Mouse (Mus musculus): ENCODE results near the gene H2afx.
A peak's percentile ranks its signal among the peaks of the same experiment; 100 is the strongest.
"Not testable (repeated sequence)": the region's sequence is repeated elsewhere in the genome, so short reads cannot be mapped to it uniquely, and the experiment has no call there.

H2afx gene

DNA sequence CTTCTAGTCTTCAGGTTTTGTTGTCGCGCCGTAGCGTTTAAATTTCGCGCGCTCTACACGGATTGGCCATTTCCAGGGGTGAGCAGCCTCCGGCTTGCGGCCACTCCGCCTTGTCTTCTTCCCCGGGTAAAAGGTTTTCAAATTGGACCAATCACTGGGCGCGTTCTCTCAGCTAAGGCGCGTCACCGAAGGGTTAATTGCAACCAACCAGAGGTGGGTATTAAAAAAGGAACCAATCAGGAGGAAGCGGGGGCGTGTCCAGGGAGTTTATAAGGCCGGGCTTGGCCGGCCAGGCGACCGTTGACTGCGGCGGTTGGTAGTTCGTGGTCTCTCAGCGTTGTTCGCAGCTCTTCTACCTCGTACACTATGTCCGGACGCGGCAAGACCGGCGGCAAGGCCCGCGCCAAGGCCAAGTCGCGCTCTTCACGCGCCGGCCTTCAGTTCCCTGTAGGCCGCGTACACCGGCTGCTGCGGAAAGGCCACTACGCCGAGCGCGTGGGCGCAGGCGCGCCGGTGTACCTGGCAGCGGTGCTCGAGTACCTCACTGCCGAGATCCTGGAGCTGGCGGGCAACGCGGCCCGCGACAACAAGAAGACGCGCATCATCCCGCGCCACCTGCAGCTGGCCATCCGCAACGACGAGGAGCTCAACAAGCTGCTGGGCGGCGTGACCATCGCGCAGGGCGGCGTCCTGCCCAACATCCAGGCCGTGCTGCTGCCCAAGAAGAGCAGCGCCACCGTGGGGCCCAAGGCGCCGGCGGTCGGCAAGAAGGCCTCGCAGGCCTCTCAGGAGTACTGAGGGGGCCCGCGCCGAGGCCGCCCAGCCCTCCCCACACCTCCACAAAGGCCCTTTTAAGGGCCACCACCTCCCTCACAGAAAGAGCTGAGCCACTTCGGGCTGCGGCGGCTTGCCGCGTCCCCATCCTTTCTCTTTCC is at the start of gene H2afx:
Gene H2afx, plus strand, starts transcription at position 299 of the 935 bp plus-strand sequence.
- peak; percentile 100 for DNase-seq (ENCODE audit: low read depth, low spot score)

- no peak for DNase-seq (ENCODE audit: low read depth, low spot score)
These were observed 48.1 kb upstream of the H2afx start for GRCm38 (mm10) chr9:44286256-44286850.

DNA sequence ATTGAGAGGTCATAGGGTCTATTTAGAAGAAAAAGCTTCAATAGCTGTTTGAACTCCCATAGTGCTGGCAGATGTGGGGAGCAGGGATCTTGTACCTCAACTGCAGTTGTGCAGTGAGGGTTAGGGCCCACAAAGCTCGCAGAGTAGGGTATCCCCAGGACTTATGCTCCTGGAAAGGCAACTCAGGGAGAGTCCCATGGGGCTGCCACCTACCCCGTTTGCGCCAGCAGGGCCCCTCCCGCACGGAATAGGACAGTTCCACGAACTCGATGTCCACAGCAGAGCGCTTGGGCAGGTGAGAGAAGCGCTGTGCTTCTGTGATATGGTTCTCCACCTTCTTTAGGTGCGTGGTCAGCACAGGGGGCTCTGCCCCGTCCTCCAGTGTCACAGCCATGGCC is 47.5 kb upstream of the H2afx start:
- DNase-seq (ENCODE audit: low read depth, low spot score), result no peak

GRCm38 (mm10) chr9:44287401-44288075 is 47.0 kb upstream of the H2afx start:
- peak; percentile 34 for DNase-seq (ENCODE audit: low read depth, low spot score)

DNA sequence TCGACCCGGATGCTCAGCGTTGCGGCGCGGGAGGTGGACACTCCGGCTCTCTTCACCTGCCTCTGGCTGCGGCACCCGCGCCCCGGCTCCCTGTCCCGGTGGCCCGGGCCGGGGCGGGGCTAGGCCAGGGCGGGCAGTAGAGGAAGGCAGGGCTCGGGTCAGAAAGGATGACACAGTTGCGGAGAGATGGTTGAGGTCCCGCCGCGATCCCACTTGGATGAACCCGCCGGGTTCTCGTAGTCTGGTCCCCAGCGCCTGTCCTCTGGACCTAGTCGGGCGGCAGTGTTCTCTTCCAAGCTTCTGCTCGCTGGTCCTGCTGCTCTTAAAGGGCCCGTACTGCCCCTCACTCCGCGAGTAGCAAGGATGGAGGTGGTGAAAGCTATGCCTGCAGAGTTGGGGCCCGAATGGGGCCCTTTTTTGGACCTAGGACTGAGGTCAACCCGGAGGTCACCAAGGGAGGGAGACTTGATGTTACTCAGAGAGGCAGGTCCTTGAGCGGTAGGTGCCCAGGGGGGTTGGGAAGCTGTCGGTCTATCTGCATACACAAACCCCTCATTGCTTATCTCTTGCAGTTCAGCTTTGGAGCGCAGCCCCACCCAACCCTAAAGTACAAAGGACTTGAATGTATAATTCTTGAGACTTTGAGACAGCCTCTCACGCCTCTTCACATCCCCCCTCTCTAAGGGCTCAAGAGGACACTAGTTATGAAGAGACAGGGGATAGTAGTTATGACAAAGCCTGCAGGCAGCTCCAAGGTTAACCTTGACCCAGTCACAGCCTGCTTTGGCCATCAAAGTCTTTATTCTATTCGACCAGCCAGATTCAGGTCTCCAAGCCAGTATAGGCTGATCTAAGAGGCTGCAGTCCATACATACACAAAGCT is 46.2 kb upstream of the H2afx start, which contains the start of gene Abcg4:
Gene Abcg4, minus strand, starts transcription at position 540 of the 883 bp plus-strand sequence.
- peak; percentile 25 for DNase-seq (ENCODE audit: low read depth, low spot score)

DNA sequence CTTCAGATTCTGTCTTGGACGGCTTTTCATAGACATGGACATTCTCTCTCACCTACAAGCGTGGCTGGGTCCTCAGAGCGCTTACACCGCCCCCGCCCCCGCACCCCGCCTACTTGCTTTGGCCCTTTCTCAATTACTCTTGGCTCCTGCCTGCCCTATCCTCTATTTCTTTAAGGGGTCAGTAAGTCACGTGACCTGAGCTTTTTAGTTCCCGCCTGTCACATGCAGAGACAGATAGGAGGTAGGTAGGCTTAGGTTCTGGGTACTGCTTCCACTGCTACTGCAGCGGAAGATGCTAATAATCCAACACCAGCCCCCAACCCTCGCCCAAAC is 45.6 kb upstream of the H2afx start:
- DNase-seq (ENCODE audit: low read depth, low spot score), result no peak

- peak; percentile 20 for DNase-seq (ENCODE audit: low read depth, low spot score)
These were observed 42.0 kb upstream of the H2afx start for GRCm38 (mm10) chr9:44292490-44292889.

- not testable (repeated sequence) for DNase-seq (ENCODE audit: low read depth, low spot score)
These were observed 34.5 kb upstream of the H2afx start for GRCm38 (mm10) chr9:44300001-44300400.

GRCm38 (mm10) chr9:44305466-44306079 is 28.9 kb upstream of the H2afx start, which contains the start of gene Hinfp:
Gene Hinfp (minus strand): TSS chr9:44305671.
- peak; percentile 100 for DNase-seq (ENCODE audit: low read depth, low spot score)

- no peak for DNase-seq (ENCODE audit: low read depth, low spot score)
These were observed 28.0 kb upstream of the H2afx start for GRCm38 (mm10) chr9:44306532-44306931.

GRCm38 (mm10) chr9:44307248-44307647 is 27.2 kb upstream of the H2afx start:
- DNase-seq (ENCODE audit: low read depth, low spot score), result no peak

DNA sequence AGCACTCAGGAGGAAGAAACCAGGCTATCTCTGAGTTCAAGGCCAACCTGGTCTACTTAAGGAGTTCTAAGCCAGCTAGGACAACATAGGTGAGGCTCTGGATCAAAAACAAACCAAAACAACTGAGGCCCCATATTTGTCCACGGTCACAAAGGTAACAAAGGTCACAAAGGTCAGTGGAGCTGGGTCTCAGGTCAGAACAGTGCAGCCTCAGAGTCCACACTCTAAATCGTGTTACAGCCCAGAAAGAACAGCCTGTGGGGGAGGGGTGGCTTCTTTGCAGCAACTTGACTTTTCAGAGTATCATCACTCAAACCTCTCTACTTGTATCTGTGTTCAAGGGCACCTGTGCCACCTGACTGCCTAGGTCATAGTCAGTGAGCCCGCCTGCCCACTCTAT is 24.7 kb upstream of the H2afx start:
- no peak for DNase-seq (ENCODE audit: low read depth, low spot score)

DNA sequence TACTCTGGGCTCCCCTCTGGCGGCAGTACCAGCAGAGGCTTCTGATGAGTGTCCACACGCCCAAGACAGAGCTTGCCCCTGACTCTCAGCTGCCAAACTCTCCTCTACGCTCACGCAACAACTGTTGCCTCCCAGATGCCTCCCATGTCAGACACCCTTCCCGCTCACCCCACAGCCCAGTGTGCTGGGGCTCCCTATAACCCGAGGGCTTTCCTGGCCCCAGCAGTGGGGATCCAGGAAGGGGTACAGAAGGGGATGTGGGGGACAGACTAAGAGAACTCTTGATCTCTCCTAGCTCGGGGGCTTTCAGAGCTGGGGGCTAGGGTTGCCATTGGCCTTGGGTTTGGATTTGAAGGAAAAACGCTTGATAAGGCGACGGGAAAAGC is 23.8 kb upstream of the H2afx start:
- DNase-seq (ENCODE audit: low read depth, low spot score), result no peak

- DNase-seq (ENCODE audit: low read depth, low spot score), result peak; percentile 54
These were observed 23.1 kb upstream of the H2afx start for GRCm38 (mm10) chr9:44311136-44312134.

DNA sequence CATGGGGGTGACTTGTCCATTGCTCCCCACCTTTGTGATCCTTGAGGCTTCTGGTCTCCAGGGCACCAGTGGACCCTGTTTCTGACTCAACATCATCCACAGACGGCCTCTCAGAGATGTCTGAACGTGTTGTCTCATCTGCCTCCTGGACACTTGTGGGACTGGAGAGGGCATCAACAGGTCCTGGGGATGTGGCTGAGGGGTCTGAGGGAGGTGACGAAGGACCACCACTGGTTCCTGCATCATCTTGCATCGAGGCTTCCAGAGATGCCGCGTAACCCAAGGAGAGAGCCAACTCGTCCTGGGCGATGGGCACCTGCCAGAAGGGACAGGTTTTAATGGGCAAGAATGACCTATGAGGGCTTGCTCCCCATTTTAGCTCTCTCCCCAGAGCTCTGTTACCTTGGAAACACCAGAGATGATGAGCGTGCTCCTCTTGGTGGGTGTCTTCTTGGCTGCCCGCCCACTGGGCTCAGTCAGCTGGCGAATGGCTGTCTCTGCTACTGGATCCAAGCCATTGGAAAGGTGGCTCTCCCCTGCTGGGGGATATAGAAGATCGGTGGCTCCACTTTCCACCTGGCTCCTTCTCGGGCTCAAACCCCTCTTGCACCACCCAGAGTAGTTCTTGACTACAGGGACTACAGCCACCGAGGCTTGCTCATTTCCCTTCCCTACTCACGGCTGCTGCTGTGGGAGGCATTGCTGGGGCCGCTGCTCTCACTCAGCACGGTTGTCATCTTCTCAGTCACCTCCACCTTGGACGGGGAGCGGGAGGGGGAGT is 20.8 kb upstream of the H2afx start:
- no peak for DNase-seq (ENCODE audit: low read depth, low spot score)

DNA sequence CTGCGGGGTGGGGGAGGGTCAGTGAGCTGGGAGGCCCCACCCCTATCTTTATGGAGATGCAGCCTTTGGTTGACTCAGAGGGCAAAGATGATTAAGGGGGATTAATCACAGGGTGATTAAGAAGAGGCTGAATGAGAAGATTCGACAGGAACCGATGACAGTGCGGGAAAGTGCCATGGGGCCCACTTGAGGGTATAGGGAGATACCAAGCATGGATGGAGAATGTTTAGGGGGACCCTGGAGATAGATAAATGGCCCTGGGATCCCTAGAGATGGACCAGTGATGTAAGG is 20.3 kb upstream of the H2afx start:
- DNase-seq (ENCODE audit: low read depth, low spot score), result no peak

- DNase-seq (ENCODE audit: low read depth, low spot score), result no peak
These were observed 19.6 kb upstream of the H2afx start for GRCm38 (mm10) chr9:44314910-44315309.

GRCm38 (mm10) chr9:44317452-44317851 is 17.0 kb upstream of the H2afx start:
- DNase-seq (ENCODE audit: low read depth, low spot score), result no peak

Measured in mesoderm, embryonic 11.5 days (tissue).